Mouse (Mus musculus) neutrophil, adult 65 days (primary cell): ENCODE data around the gene Gm9573. TPM values are rescaled to one million over a fixed set of nuclear protein-coding genes. Genes with fewer than 3 reads are reported as not detected.

ENCODE experiments used
- total RNA-seq: library from RNA; stranded (reverse); gene quantifications from 2 replicates; pipeline ENCODE4 v1.2.4, GENCODE M21; 2023

The Gm9573 gene
- total RNA-seq, result not detected in 2 replicates

DNA sequence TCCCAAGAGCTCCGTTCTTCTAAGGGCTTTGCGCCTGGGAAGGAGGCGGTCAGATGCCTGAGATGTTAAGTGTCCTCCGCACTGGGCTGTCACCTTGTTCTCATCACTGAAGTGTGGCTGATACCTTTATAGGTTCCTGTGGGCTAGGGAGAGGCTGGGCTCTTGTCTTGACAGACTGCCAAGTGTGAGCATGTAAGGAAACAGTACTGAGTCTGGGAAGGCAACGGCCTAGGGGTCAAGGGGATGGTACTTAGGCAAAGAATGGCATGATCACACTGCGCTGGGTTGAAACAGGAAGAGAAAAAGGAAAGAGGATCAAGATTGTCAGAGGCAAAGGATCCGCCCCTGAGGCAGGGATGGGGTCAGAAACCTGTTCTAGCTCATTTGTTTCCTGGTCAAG lies at the start of gene Gm9573:
Gene Gm9573 (minus strand): TSS at position 101 of the 400 bp plus-strand sequence.

DNA sequence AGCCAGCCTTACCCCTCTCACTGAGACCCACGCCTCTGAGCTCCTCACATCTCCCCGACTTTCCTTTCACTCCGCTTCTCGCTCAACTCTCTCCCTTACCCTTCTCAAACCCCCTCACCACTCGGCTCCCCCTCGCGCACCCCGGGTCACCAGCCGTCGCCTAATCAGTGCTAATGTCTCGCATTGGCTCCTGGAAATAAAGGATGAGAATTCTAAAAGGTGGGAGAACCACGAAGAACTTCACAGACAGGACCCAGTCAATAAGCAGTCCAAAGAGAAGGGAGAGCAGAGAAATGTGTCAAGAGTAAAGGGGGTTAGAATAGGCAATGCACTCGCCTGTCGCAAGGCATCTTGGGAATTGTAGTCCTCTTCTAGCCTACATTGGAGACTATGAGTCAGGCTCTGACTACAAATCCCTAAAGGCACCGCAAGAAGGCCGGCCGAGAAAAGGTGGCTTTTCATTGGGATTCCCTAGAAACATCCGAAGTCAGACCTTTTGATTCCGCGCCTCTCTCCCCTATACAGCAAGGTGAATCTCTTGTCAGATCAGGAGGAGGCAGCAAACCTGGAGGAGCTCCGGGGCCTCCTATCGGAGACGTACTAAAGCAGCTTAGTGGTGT lies 47.1 kb upstream of the Gm9573 start, which contains the start of gene Gtf2h4:
Gene Gtf2h4 (minus strand): TSS at position 324 of the 620 bp plus-strand sequence.

DNA sequence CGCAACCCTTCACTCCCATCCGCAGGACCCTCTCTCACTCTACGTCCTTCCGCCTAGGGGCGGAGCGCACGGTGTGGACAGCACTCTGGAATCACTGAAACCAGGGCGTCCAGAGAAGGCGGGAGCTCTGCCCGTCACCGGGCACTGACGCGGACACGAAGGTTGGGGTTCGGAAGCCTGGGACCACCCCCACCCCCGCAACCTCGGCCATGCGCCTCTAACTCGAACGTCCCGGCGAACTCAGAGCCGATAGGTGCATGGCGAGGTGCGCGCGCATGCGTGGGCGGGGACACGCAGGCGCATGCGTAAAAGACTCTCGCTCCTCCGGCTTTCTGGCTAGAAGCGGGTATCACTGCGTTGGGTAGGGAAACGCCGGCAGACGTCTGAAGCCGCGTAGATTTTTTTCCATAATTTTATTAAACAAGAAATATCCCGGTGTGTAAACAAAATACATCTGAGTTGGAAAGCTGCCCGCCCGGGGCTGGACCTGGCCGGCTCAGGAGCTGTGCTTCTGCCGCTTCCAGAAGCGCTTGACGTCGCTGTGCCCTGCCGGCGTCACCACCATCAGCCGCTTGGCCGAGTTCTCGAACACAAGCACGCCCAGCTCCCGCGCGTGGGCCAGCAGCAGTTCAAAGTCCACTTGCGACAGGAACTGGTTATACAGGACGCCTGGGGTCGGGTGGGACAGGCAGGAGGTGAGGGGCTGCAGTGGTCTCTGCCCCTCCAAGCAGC lies 41.1 kb upstream of the Gm9573 start, which contains the start of gene Vars2:
Gene Vars2 (minus strand): TSS at position 259 of the 732 bp plus-strand sequence.

DNA sequence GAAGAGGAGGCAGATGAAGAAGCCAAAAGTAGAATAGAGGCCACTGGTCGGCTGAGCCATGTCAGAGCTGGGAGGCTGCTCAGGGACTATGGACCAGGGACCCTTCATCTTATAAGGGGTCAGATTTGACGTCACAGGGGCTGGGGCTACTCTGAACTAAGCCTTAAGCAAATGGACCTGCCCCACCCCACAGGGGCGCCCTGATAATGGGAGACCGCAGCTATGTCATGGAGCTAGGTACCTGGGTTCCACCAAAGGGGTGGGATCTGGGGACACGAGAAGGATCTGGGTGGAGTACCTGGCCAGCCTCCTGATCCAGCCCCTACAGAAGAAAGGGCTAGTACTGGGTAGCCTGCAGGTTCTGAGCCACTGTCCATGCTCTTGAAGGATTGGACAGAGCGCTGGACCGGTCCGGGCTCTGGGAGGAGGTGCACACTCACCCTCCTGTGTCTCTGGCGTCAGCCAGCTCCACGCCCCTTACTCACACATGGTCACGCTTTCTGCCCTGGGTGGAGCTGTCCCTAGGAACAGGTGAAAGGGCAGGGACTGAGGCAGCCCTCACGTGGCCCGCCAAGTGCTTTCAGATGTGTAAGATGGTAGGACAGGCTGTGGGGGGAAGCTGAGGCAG lies 17.3 kb upstream of the Gm9573 start, which contains the start of gene Mucl3:
Gene Mucl3 (minus strand): TSS at position 87 of the 628 bp plus-strand sequence.

DNA sequence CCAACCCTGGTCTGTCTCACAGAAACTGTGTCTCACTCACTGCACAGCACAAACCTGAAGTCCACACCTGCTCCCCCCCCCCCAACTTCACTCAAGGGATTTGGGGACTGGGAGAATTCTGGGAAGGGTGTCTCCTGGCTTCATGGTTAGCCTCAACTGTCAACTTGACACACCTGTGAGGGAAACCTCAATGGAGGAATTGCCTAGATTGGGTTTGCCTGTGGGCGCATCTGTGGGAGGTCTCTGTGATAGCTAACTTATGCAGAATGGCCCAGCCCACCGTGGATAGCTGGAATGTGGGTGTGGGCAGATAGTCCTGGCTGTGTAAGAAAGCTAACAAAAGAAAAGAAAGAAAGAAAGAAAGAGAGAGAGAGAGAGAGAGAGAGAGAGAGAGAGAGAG lies 25.2 kb downstream of the Gm9573 start, which contains the start of gene Sfta2:
Gene Sfta2 (plus strand): TSS at position 301 of the 400 bp plus-strand sequence.

Other genes with a start within 250 kb of the Gm9573 start
- 116 and 118 TPM in 2 replicates for gene H2-Q4, start 247.0 kb downstream of the Gm9573 start, total RNA-seq
- 16.1 and 22.8 TPM in 2 replicates for gene H2-Q6, start 201.8 kb downstream of the Gm9573 start, total RNA-seq
- 16.3 and 24.6 TPM in 2 replicates for gene H2-Q7, start 187.5 kb downstream of the Gm9573 start, total RNA-seq
- gene H2-Q10, start 156.5 kb downstream of the Gm9573 start, total RNA-seq, result 79.5 and 93.8 TPM in 2 replicates
- 1.0 and 1.4 TPM in 2 replicates for gene Pou5f1, start 120.6 kb downstream of the Gm9573 start, total RNA-seq
- gene Tcf19, start 109.8 kb downstream of the Gm9573 start, total RNA-seq, result 23.8 and 24.8 TPM in 2 replicates
- 10.9 and 20.1 TPM in 2 replicates for gene Cchcr1, start 109.5 kb downstream of the Gm9573 start, total RNA-seq
- not detected in 2 replicates for gene Psors1c2, start 93.4 kb downstream of the Gm9573 start, total RNA-seq
- gene Cdsn, start 74.5 kb downstream of the Gm9573 start, total RNA-seq, result not detected in 2 replicates
- gene 2300002M23Rik, start 59.2 kb downstream of the Gm9573 start, total RNA-seq, result not detected in 2 replicates
- not detected in 2 replicates for gene Sfta2, start 25.1 kb downstream of the Gm9573 start, total RNA-seq
- not detected in 2 replicates for gene Mucl3, start 17.1 kb upstream of the Gm9573 start, total RNA-seq
- 5.3 and 11.6 TPM in 2 replicates for gene Vars2, start 41.0 kb upstream of the Gm9573 start, total RNA-seq
- gene Gtf2h4, start 47.1 kb upstream of the Gm9573 start, total RNA-seq, result 4.2 and 5.6 TPM in 2 replicates
- 0.13 and 0.25 TPM in 2 replicates for gene Ddr1, start 78.0 kb upstream of the Gm9573 start, total RNA-seq
- gene Ier3, start 195.0 kb upstream of the Gm9573 start, total RNA-seq, result 146 and 161 TPM in 2 replicates
- gene Flot1, start 196.6 kb upstream of the Gm9573 start, total RNA-seq, result 177 and 218 TPM in 2 replicates
- 358 and 363 TPM in 2 replicates for gene Tubb5, start 211.7 kb upstream of the Gm9573 start, total RNA-seq
- 19.8 and 27.4 TPM in 2 replicates for gene Mdc1, start 214.9 kb upstream of the Gm9573 start, total RNA-seq
- 37.7 and 48.1 TPM in 2 replicates for gene Nrm, start 234.7 kb upstream of the Gm9573 start, total RNA-seq
- 276 and 319 TPM in 2 replicates for gene Ppp1r18, start 239.0 kb upstream of the Gm9573 start, total RNA-seq